Mouse (Mus musculus) small intestine, adult 2 months (tissue): ENCODE data around the gene Crat. TPM values are rescaled to one million over a fixed set of nuclear protein-coding genes. Genes with fewer than 3 reads are reported as not detected.

Source experiments
- H3K27ac ChIP-seq: fragments of 200-500 bp; 2 replicates; pipeline ENCODE4 v1.5.1; 2012; ENCODE audit warnings: low read depth, low read length, control low read depth, inconsistent platforms; ENCODE audit not compliant: insufficient read depth
- H3K27me3 ChIP-seq: fragments of 200-500 bp; 2 replicates; pipeline ENCODE4 v1.6.1; 2012; ENCODE audit warnings: mild to moderate bottlenecking, moderate library complexity, low read length, inconsistent platforms; ENCODE audit not compliant: control insufficient read depth, insufficient read depth
- H3K36me3 ChIP-seq: fragments of 200-500 bp; 2 replicates; pipeline ENCODE4 v1.6.1; 2012; ENCODE audit warnings: mild to moderate bottlenecking, low read length, control low read depth, inconsistent platforms; ENCODE audit not compliant: control insufficient read depth, insufficient read depth
- H3K4me1 ChIP-seq: fragments of 200-500 bp; 2 replicates; pipeline ENCODE4 v1.6.1; 2012; ENCODE audit warnings: low read length, inconsistent platforms, mixed read lengths; ENCODE audit not compliant: control insufficient read depth, insufficient read depth, insufficient read length
- H3K4me3 ChIP-seq: fragments of 200-500 bp; 2 replicates; pipeline ENCODE4 v1.5.1; 2012; ENCODE audit warnings: low read depth, mild to moderate bottlenecking, control low read depth, inconsistent platforms, low read length, moderate library complexity
- CTCF ChIP-seq: fragments of 200-500 bp; IDR thresholded peaks from 2 replicates; pipeline ENCODE4 v1.5.1; 2012; ENCODE audit warnings: low read depth, mild to moderate bottlenecking, control low read depth, inconsistent platforms, low read length, moderate library complexity, mixed read lengths; ENCODE audit not compliant: insufficient replicate concordance, insufficient read length; ENCODE audit errors: extremely low read depth
- POLR2A ChIP-seq: fragments of 200-500 bp; IDR thresholded peaks from 2 replicates; pipeline ENCODE4 v1.6.1; 2012; ENCODE audit warnings: low read depth, mild to moderate bottlenecking, control low read depth, inconsistent platforms, low read length, moderate library complexity
- WGBS: fragments of 180-500 bp; shearing (Covaris S2); methylation state at CpG from one replicate; pipeline ENCODE4 v1.1.7; 2018; 5-methylcytosine and 5-hydroxymethylcytosine counted together
- polyA plus RNA-seq: library from polyadenylated mRNA; depleted of rRNA; stranded (reverse); fragments of >200 nt; gene quantifications from 2 replicates; pipeline ENCODE4 v1.2.3, GENCODE M21; 2012

The Crat gene
- polyA plus RNA-seq, 1 experiment = 176 TPM

GRCm38 (mm10) chr2:30407778-30408177, 7.8 kb downstream of the Crat start:
- Histone ChIP-seq H3K4me3 (no peak overlapping the region), H3K4me1 (peaks cover 25% of the 10 kb centered on the region), H3K36me3 (peaks cover 55% of the 10 kb centered on the region), H3K27me3 (no peaks in the 10 kb centered on the region), H3K27ac (peak overlapping the region; percentile 80)
- TF ChIP-seq POLR2A = no peak
- no peak for TF ChIP-seq CTCF
- WGBS = 82% methylated on average over 10 of the region's 10 CpGs

DNA sequence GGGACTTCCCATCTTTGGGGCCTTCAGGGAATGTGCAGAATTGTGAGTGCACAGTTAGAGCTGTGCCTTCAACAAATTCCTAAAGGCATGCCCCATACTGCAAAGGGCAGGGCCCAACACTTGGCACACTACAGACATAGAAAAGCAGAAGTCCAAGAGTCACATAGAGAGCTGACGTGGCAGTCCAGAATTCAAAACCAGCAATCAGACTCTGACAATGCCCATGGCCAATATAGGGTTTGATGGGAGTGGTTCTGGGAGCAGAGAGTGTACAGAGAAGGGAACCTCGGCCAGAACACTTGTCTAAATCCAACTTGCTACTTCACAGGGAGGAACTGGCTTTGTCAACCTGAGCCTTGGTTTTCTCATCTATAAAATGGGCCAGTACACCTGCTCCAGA, 8.4 kb downstream of the Crat start:
- Histone ChIP-seq H3K27ac (peak overlapping the region; percentile 80), H3K4me1 (peaks cover 25% of the 10 kb centered on the region), H3K36me3 (peaks cover 56% of the 10 kb centered on the region), H3K27me3 (no peaks in the 10 kb centered on the region), H3K4me3 (no peak overlapping the region)
- 55% methylated on average over 2 of the region's 2 CpGs for WGBS
- no peak for TF ChIP-seq CTCF
- TF ChIP-seq POLR2A = no peak

DNA sequence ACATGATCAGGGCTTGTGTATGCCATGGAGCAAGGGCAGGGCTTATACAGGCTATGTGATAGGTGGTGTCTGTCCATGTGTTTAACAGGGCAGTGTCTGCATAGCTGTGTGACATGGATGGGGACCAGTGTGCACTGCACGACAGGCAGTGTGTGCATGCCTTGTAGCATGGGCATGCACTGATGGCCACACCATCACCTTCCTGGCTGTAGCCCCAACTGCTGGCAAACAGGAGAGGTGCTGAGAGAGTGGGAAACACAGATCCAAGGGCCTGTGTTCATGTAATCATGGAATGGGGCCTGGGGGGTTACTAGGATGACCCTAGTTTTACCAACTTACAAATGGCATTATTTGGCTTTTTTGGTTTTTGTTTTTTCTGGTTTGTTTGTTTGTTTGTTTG, 11.7 kb downstream of the Crat start:
- H3K36me3 ChIP-seq = peaks cover 72% of the 10 kb centered on the region
- WGBS = 97% methylated on average over 1 of the region's 1 CpGs
- no peak overlapping the region for H3K4me3 ChIP-seq
- H3K27me3 ChIP-seq = no peaks in the 10 kb centered on the region
- peaks cover 17% of the 10 kb centered on the region for H3K4me1 ChIP-seq
- no peak for TF ChIP-seq POLR2A
- TF ChIP-seq CTCF = no peak
- H3K27ac ChIP-seq = no peak overlapping the region

DNA sequence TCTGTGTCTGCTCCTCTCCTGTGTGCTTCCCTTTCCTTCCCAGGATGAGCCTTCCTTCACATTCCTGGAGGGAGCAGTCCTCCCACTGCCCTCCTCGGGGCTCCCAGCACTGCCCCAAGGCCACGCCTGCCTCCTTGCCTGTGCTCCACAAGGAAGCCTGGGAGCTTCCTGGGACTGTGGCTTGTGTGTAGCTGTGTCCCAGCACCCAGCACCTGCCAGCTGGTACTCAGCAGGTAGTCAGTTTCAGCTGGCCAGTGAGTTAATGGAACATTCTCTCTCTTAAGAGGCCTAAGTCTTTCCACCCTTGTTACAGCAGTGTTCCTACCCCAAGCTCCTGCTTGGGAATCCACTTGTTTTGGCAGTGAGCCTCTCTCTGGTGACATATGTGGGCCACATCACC, 12.8 kb downstream of the Crat start:
- TF ChIP-seq POLR2A = no peak
- TF ChIP-seq CTCF = no peak
- Histone ChIP-seq H3K36me3 (peaks cover 77% of the 10 kb centered on the region), H3K27me3 (no peaks in the 10 kb centered on the region), H3K4me3 (no peak overlapping the region), H3K4me1 (peaks cover 9% of the 10 kb centered on the region), H3K27ac (no peak overlapping the region)
- WGBS = 47% methylated on average over 2 of the region's 2 CpGs

GRCm38 (mm10) chr2:30402351-30402826, 13.2 kb downstream of the Crat start:
- Histone ChIP-seq H3K4me3 (no peak overlapping the region), H3K27ac (no peak overlapping the region), H3K4me1 (peaks cover 5% of the 10 kb centered on the region; the same call in 1 of the 2 replicates), H3K27me3 (no peaks in the 10 kb centered on the region), H3K36me3 (peaks cover 77% of the 10 kb centered on the region)
- TF ChIP-seq CTCF (no peak), POLR2A (no peak)
- 88% methylated on average over 9 of the region's 9 CpGs for WGBS

GRCm38 (mm10) chr2:30401581-30401980, 14.0 kb downstream of the Crat start:
- no peak for TF ChIP-seq CTCF
- TF ChIP-seq POLR2A = no peak
- no peaks in the 10 kb centered on the region for H3K27me3 ChIP-seq
- no peaks in the 10 kb centered on the region for H3K4me1 ChIP-seq
- no peak overlapping the region for H3K4me3 ChIP-seq
- H3K27ac ChIP-seq = no peak overlapping the region
- WGBS = 70% methylated on average over 1 of the region's 1 CpGs
- peaks cover 79% of the 10 kb centered on the region for H3K36me3 ChIP-seq

- TF ChIP-seq POLR2A = no peak
- no peak for TF ChIP-seq CTCF
- no peak overlapping the region for H3K4me3 ChIP-seq
- no peak overlapping the region for H3K27ac ChIP-seq
- H3K27me3 ChIP-seq = no peaks in the 10 kb centered on the region
- peaks cover 79% of the 10 kb centered on the region for H3K36me3 ChIP-seq
- H3K4me1 ChIP-seq = peaks cover 18% of the 10 kb centered on the region
- whole genome bisulfite sequencing = 73% methylated on average over 20 of the region's 20 CpGs
Observed at GRCm38 (mm10) chr2:30399191-30400171, 16.1 kb downstream of the Crat start.
